Mouse (Mus musculus): ENCODE measurements around the gene Hist1h2bc.
"Not testable (repeated sequence)": the region's sequence is repeated elsewhere in the genome, so short reads cannot be mapped to it uniquely, and the experiment has no call there.

The Hist1h2bc gene

DNA sequence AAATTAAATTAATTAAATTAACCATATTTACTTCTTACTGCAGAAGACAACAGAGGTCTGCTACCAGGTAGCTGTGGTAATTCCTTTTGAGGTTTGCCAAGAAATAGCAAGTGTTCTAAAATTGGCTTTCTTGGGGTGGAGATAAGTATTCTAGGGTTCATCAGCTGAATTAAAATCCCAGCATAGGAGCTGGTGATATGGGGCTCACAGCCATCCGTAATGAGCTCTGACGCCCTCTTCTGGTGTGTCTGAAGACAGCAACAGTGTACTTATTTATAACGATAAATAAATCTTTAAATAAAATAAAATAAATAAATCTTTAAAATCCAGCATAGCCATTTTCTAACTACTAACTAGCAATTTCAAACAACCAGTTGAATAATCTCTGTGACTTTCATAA, 15.8 kb downstream of the Hist1h2bc start:
- DNase-seq, result no peak

DNA sequence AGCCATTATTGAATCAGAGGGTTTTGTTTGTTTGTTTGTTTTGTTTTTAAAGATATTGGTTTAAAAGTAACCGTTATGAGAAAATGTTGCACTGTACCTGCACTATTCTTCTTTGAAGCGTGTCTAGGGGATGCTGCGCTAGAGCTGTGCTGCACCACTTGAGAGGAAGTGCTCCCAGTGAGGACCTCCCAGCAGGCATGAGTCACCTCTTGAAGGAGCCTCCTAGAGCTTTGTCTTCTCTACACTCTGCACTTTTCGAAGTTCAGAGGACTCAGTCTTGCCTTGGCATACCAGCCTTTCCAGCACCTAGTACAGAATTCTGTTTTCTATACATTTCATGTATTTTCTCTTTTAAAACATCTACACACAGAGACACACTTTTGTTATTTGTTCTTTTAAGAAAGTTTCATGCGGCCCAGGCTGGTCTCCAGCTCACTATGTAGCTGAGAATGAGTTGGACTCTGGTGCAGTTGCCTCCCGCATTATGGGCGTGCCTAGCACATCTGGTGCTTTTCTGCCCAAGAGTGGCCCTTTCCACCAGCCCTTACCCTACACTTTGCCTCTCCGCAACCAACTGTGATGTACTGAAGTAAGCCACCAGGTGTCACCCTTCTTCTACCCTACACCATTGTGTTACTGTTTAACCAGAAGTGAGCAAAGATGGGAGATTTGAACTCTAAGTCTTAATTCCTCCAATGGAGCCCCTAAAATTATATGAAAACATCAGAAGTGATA, 17.0 kb downstream of the Hist1h2bc start:
- DNase-seq, result peak; percentile 76 to 84

DNA sequence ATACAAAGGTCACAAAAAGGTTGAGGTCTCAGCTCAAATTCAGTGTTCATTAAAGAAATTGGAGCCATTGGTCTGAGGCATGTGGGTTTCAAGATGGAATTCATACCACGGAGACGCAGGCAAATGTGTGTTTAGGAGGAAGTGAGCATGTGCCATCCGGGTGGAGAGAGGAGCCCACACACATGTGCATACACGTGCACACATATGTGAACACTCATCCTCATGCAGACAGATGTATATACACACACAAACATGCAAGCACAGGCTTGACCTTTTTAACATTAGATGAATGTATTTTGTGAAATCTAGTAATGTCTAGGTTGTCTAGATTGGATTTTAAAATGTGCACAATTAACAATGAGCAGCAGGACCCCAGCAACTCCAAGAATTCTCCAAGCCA, 18.2 kb downstream of the Hist1h2bc start:
- no peak for DNase-seq

DNA sequence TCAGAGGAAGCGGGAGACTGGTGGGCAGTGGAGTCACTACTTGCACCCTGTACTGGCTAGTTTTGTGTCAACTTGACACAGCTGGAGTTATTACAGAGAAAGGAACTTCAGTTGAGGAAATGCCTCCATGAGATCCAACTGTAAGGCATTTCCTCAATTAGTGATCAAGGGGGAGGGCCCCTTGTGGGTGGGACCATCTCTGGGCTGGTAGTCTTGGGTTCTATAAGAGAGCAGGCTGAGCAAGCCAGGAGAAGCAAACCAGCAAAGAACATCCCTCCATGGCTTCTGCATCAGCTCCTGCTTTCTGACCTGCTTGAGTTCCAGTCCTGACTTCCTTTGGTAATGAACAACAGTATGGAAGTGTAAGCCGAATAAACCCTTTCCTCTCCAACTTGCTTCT, 18.8 kb downstream of the Hist1h2bc start:
- not testable (repeated sequence) for DNase-seq

DNA sequence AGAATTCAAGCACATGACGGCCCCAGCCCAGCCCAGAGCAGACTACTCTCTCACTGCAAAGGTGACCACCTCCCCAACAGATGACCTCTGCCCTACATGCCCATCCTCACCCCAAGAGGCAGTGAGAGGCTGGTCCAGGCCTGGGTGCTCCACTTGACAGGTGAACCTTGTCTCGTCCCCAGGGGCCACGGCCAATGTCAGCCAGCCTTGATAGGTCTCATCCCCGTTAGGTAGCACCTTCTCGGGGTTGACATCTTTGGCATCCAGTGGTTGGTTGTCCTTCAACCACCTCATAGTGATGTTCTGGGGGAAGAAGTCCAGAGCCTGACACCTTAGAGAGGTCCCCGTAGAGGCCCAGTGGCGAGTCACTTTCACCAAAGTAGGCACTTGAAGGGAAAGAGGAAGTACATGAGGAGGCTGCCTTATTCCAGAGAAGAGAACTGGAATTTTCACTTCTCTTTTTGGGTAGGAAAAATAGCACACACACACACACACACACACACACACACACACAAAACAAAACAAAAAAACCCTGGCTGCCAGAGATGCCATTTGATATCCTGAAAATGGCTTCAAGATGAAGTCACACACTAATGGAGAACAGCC, 21.9 kb downstream of the Hist1h2bc start:
- peak in 1 of 2 experiments; percentile 0 for DNase-seq

DNA sequence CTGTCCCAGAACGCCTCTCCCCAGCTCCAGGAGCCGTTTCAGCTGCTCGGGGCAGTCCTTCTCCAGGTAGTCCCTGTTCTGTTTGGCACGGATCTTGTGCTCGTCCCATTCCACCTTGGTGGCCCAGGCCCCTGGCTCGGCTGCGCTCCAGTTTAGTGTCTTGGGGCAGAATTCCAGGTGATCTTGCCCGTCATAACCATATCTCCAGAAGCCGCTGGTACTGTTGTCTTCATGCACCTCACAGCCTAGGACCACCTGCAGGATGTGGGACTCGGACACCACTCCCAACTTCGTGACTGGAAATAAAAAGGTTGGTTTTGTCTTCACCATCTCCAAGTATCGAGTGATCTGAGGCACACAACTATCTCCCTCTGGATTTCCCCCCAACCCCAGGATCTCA, 22.8 kb downstream of the Hist1h2bc start:
- peak in 1 of 2 experiments; percentile 0 for DNase-seq

DNA sequence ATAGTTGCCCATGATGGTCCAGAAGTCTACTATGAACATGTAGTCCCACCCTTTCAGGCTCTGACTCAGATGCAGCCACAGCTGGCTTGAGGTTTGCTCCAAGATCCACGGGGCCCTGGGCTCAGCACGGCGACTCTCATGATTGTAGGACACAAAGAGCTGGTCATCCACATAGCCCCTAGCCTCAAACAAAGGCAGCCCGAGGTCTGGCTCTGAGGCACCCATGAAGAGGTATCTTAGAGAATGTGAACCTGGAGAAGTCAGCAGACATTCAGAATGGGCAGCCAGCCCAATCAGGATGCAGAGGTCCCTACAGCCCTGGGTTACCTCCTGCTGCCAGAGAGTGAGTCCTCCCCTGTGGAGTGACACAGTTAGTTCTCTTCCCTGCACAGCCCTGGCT, 24.0 kb downstream of the Hist1h2bc start:
- DNase-seq, result peak in 1 of 2 experiments; percentile 1

DNA sequence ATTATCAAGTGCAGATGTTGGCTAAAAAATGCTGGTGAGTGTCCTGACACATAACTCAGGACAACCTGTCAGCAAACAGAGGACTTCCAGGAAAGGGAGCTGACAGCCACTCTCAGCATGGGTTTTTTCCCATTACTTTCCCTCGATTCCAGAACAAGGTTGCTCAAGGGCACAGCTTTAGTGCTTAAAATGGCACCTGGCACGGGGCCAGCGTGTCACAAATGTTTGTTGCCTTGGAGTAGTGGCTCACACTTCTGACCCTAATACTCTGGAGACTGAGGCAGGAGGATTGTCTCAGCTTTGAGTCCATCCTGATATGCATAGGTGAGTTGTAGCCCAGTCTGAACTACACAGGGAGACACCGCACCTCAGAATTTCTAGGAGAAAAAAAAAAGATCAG, 24.7 kb downstream of the Hist1h2bc start:
- peak in 1 of 2 experiments; percentile 0 for DNase-seq

DNA sequence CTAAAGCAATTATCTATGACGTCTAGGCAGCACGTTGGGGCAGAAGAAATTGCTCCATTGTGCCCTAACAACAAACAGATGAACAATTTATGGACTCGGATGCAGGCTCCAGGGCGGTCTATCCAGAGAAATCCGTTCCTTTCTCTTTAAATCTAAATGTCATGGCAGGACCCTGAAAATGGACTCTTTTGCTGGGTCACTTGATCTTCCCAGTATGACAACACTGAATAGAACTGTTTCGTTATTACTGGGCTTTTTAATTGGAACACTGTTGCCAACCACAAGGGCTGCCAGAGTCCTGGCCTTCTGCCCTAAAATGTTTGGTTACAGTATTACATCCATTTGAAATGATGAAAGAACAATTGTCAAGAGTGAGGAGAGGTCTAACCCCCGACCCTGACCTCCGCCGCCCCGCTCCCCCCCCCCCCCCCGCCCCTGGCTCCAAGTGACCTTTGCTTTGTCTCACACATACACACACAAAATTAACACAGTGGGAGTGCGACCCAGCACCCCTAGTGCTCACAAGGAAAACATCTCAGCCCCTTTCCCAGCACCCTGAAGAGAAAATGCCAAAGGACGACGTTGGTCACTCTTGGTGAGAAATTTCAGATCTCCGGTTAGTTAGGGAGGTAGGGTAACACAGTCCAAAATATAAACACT, 25.8 kb downstream of the Hist1h2bc start:
- DNase-seq, result peak in 1 of 2 experiments; percentile 12

DNA sequence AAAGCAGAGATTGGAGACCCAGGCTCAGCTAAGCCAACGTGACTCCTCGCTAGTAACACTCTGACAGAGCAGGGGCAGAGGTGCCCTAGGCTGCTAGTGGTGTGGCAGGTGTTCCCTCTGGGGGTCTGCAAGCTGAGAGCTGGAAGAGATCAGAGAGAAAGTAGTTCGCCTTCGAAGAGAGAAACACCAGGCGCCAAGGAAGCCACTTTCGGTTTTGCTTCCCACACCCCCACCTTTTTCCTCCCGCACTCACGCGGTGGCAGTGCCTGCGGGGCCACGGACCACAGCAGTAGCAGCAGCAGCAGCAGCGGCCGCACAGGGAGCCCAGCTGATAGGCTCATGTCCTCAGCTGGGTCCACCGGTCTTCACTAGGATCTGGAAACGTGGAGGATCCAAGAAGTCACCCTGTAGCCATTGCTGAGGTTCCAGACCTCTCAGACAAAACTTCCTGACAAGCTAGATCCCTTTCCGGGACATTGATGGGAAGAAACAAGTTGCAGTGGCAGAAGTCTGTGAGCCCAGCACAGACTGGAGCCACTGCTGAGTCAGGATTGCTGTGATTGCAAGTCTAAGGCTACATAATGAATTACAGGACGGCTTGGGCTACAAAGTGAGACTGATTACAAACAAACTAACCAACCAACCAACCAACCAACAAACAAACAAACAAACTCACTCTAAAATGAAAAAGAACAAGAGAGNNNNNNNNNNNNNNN, 26.5 kb downstream of the Hist1h2bc start, which contains the start of gene Hfe:
Gene Hfe (minus strand): TSS at position 481 of the 716 bp plus-strand sequence.
- DNase-seq, result peak in 1 of 2 experiments; percentile 52

DNA sequence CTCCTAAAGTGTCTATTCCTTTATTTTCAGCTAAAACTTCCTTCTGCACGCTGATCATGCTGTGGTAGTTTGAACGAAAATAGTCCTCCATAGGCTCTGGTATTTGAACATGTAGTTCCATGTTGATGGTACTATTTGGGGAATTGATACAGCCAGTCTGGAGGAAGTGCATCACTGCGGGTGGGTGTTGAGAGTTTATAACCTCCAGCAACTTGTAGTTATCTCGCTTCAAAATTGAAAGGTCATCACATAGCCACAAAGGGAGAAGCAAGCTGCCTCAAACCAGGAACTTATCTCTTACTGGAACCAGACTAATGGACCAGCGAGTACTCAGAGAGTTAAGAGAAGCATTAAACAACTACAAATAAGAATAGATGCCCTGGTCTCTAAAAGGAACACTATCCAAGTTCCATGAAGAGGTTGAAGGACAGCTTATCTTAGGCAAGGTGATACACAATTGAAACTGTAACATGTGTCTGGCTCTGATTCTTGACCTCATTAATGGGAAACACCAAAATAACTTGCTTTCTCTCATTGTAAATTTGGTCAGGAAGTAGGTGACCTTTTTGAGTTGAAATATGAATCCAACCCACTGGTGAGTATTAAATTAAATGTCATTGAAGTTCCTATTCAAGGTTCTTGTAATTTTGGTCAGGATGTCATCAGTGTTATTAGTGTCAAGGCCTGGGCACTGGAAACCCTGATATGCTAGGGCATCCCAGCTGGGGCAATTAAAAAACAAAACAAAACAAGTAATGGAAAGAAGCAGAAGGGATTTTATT, 32.5 kb downstream of the Hist1h2bc start:
- DNase-seq, result peak in 1 of 2 experiments; percentile 0

DNA sequence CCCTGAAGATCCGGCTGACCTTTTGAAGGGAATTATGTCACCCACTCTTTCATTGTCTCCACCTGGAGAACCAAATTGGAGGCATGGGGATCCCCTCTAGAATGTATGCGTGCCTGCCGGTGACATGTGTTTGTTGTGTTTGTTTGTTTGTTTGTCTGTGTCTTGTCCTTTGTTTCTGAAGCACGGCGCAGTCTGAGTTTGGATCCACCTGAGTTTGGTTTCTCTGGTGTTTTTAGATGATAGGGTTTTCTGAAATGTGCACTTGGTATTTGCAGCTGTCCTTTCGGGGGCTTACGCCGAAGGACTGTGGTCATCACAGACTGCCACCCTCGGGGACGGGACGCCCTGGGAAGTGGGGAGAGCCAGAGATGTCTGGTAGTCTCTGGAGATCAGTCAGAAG, 33.2 kb downstream of the Hist1h2bc start:
- no peak for DNase-seq

DNA sequence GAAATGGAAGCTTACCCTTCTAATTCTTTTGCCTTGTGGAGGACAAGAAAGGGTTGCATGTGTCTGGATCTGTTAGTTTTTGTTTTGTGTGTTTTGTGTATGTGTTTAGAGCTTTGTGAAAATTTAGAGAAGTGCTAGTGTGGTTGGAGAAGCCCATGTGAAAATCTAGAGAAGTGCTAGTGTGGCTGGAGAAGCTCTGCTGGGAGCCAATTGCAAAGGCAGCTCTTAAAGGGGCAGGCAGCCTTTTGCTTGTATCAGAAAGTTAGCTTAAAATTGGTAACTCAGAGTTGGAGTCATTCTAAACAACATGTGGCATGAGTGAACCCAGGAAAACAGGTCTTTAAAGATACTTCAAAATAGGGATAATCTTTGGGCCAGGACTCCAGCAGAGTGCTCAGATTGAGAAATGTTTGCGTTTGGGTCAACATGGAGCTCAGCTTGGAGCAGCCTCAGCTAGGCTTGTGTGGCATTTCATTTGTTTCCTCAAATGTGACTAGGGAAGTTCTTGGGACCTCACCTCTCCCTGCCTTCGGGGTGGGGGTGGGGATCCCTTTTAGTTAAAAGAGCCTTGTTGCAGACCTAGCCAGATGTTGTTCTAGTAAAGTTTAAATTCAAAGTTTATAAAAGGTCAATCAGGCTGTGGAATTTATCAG, 33.7 kb downstream of the Hist1h2bc start:
- DNase-seq, result not testable (repeated sequence)

DNA sequence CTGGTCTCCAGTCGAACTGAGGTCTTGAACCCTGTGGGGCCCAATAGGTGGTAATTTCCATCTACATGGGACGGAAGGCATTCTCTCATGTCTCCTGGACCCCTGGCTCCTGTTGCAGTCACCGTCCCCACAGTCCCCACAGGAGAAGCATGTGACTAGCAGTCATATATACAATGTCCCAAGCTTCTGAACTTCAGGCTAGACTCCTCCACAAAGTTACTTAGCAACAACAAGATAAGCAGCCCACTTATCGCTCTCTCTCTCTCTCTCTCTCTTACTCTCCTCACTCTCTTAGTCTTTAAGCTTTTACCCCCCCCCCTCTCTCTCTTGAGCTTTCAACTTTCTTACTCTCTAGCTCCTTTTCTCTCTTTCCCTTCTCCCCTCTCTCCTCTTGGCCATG, 40.2 kb downstream of the Hist1h2bc start:
- DNase-seq, result no peak

DNA sequence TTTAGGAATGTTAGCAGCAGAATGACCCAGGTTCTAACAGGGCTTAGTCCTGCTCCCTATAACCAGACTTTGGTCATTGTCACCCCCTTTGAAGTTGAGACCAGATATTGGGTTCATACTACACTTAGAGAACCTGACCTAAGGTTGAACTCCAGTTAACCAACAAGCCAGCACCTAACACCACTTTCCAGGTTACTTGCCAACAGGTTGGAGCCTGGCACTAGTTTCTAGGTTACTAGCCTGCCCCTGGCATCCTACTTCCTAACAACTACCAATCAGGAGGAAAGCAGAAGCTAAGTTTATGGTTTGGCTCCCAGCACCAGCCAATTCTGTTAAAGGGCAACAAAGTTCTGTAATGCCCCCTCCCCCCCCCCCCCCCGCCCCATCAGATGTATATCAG, 41.2 kb downstream of the Hist1h2bc start:
- DNase-seq, result no peak

DNA sequence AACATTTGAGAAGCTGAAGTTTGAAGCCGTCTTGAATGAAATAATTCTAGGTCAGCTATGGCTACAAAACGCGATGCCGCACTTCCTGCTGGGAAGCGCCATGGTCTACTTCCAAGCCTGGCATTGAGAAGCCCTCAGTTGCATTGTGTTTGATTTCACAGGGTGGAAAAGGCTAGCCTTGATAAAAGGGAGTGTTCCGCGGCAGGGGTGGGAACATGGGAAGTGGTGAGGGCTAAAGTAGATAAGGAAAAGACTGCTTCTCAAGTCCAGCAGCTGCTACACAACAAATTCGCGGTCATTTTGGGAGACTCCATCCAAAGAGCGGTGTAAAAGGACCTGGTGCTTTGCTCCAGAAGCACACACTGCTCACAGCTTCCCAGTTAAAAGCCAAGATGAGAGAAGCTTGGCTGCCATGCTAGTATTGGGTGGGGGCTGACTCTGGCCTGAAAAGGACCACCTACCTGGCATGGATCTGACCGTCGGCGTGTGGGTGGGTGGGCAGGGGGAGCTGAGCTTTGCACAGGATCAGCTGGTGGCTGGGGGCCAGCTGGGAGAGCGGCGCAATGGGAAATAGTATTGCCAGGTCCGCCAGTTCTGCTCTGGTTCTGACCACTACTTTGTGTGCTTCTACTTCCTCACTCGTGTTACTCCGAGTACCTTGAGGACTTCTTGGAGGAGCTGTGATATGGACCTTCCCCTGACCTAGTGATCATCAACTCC, 44.6 kb downstream of the Hist1h2bc start:
- DNase-seq, result no peak

DNA sequence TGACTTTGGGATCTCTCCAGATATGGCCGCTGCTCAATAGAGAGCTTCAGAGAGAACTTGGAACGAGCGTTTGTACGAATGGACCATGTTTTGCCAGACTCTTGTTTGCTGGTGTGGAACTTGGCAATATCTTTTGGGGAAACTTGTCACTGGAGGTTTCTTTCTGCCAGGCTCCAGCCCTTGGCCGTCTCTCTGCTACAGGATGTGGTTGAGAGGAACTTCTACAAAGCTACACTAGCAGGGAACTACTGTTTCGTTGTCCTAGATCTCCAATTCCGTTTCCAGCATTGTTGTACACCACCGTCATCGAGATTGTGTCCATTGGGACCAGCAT, 45.2 kb downstream of the Hist1h2bc start:
- DNase-seq, result no peak

DNA sequence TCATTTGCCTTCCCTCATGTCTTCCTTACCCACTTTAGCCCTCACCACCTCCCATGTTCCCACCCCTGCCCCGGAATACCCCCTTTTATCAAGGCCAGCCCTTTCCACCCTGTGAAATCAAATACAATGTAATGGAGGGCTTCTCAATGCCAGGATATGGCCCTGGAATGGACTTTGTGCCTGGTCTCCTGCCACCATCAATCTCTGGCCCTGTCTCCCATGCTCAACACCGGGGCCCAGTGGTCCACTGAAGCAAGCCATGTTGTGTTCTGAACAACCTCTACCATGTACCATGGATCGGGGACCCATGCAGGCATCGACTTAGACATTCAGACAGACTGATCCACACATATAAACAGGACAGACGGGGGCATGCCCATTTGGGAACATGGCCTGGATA, 45.7 kb downstream of the Hist1h2bc start:
- DNase-seq, result no peak

DNA sequence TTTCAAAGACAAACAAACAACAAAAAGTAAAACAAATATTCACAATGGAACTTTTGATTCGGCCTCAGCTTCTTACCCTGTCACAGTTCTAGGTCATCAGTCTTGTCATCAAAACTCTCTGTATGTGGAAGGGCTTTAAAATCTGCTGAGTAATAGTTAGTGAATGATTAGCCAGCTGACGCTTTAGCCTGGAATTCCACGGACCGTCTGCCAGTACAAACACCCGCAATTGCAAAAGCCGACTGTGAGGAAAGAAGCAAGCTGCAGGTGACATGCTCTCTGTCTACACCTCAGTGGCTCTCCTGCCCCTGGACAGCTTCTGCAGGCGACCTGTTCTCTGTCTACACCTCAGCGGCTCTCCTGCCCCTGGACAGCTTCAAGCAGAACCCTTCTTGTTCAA, 46.5 kb downstream of the Hist1h2bc start:
- DNase-seq, result peak; percentile 73 to 90

DNA sequence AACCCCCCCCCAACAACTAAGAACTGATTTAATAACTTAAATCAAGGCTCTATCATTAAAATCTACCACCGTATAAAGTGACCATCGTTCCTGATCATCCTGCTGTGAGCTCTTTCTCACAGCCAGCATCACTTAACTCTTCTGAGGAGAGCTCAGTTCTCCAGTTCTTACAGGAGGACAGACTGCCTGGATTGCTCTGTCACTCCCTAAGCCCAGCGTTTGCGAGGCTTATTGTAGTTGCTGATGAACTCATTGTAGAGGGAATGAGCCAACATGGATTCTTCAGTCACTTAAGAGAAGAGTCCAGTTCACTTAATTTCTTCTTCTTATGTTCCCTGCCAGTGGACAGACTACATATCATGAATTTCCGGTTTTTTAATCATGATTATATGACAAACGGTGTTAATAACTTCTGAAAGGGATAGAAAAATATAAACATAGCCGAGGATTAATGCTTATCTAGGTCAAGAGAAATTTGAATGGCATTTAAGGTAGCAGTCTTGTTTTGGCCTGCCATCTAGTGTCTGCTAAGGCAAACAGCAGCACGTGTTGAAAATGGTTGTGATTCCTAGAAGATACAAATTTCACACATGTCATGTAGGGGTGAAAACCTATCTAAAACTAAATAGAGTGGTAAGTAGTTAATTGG, 48.3 kb downstream of the Hist1h2bc start:
- peak in 1 of 2 experiments; percentile 41 for DNase-seq

DNA sequence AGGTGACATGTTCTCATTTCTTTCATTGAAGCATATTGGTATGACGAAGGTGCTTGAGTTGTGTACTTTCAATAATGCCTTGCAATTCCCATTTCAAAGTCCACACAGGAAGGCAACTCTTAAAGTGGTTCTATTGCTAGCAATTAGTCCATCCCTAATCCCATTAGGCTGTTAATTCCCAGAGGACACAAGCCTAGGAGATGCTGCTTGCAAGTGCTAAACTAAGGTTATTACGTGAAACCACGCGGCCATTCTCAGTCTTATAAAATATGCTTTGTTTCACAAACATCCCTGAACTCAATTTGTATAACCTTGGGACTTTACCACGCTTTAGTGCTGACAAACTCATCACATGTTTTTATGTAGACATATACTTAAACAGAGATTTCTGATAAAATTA, 53.1 kb downstream of the Hist1h2bc start:
- DNase-seq, result no peak
